In the genomic region with DNA sequence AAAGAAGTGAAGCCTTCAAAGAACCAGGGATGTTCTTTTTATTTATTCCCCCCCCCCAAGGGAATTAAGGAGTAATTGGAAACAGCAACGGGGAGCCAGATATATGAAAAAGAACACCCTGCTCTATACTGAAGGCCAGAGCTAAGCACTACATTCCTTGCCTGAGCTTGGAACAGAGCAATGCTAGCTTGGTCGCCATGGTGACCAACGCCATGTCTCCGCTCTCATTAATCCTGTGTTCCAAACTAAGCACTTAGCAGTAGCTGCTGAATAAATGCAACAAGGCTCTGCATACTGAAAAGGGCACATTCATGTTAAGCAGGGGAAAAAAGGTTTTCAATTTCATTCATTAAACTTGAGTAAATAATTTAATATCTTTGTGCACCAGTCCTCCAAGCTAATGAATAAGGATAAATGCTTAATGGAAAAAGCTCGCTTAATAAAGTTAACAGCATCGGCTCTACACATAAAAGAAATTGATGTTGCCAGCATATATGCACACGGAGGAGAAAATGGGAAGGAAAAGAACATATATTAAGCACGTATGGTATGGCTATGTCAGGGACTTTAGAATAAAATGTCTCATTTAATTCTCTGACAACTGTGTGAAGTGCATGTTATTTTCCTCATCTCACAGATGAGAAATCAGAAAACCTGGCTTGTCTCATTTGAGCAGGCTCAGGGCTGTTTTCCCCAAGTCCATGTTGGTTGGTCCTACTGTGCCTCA, we compare ENCODE assay signal across 9 mouse cellular contexts. TPM values are rescaled to one million over a fixed set of nuclear protein-coding genes. Genes with fewer than 3 reads are reported as not detected.
DNase-seq lines count a peak whose midpoint lies in the region; ATAC-seq lines count a peak whose summit lies in the region.
"Had no signal": no experiment of that assay in that cellular context is flagged by ENCODE, and none has a peak within 500 bp of the region (broad histone marks: within the 10 kb centered on the region; RNA-seq: fewer than 3 reads in every experiment).

No protein-coding gene starts in this region.

- no peaks in the 10 kb centered on the region for H3K9me3 ChIP-seq in hindbrain, embryonic 11.5 days (ENCODE audit: control insufficient read depth, low read length)
- H3K9me3 ChIP-seq in midbrain, embryonic 13.5 days, result no peaks in the 10 kb centered on the region

- no peak overlapping the region for H3K4me2 ChIP-seq in hindbrain, embryonic 11.5 days (replicated peaks; ENCODE audit: low read depth, low read length)
- H3K4me2 ChIP-seq in midbrain, embryonic 13.5 days (replicated peaks), result no peak overlapping the region; the same call in 1 of the 2 replicates

- no peak overlapping the region for H3K4me3 ChIP-seq in hindbrain, embryonic 11.5 days (ENCODE audit: low read depth, low read length)
- H3K4me3 ChIP-seq in midbrain, embryonic 13.5 days (replicated peaks), result no peak overlapping the region

- ATAC-seq in frontal cortex, adult (ENCODE audit: low TSS enrichment), result peak; percentile 82
- peak; percentile 93 for ATAC-seq in hindbrain, embryonic 11.5 days (ENCODE audit: low FRiP score)
- peak; percentile 96 for ATAC-seq in midbrain, embryonic 13.5 days
- no peak for ATAC-seq in CD4-positive, CD25-positive, alpha-beta regulatory T cell, adult 4 months

- peaks cover 6% of the 10 kb centered on the region for H3K4me1 ChIP-seq in hindbrain, embryonic 11.5 days (replicated peaks; ENCODE audit: control insufficient read depth, insufficient read depth, low read length)
- H3K4me1 ChIP-seq in midbrain, embryonic 13.5 days (replicated peaks), result peaks cover 61% of the 10 kb centered on the region

- DNase-seq in frontal cortex, postnatal 25 days (ENCODE audit: low spot score in 2 of 2), result no peak
- DNase-seq in R1 (ENCODE audit: low read depth, low spot score), result peak; percentile 73
- peak; percentile 74 for DNase-seq in hindbrain, embryonic 11.5 days (ENCODE audit: low spot score)
- no peak for DNase-seq in thymus, postnatal 4 days
- no peak for DNase-seq in cerebellum, adult 18-20 months

- no peaks in the 10 kb centered on the region for H3K36me3 ChIP-seq in hindbrain, embryonic 11.5 days (ENCODE audit: control insufficient read depth, insufficient read depth, low read length)
- no peaks in the 10 kb centered on the region for H3K36me3 ChIP-seq in midbrain, embryonic 13.5 days

- no peaks in the 10 kb centered on the region for H3K27me3 ChIP-seq in hindbrain, embryonic 11.5 days (ENCODE audit: control insufficient read depth, insufficient read depth, low read length)
- H3K27me3 ChIP-seq in midbrain, embryonic 13.5 days, result peaks cover 22% of the 10 kb centered on the region

- H3K27ac ChIP-seq in hindbrain, embryonic 11.5 days (ENCODE audit: low read depth, low read length), result no peak overlapping the region
- peak overlapping the region; percentile 74 for H3K27ac ChIP-seq in midbrain, embryonic 13.5 days
- H3K27ac ChIP-seq: macrophage had no signal

- 39% methylated on average over 8 of the region's 8 CpGs for WGBS in hindbrain, embryonic 11.5 days
- WGBS in midbrain, embryonic 13.5 days, result 11% methylated on average over 8 of the region's 8 CpGs

- no peak overlapping the region for H3K9ac ChIP-seq in hindbrain, embryonic 11.5 days (ENCODE audit: low read depth, low read length)
- H3K9ac ChIP-seq in midbrain, embryonic 13.5 days (replicated peaks), result no peak overlapping the region

RNA-seq across cellular contexts. Expression of a gene that starts 25.4 kb away (rescaled TPM):
- polyA plus RNA-seq in hindbrain, embryonic 11.5 days (2014; fragmentation: Nextera tagmentation; extraction: Ambion mirVana), result 24.5 and 28.7 TPM in 2 replicates
- polyA plus RNA-seq in midbrain, embryonic 13.5 days (2015; fragmentation: Nextera tagmentation; extraction: Ambion mirVana), result 17.6 and 18.6 TPM in 2 replicates
- polyA plus RNA-seq in CD4-positive, CD25-positive, alpha-beta regulatory T cell, adult 4 months (2017; shearing (Covaris generic)), result under 1 TPM in 1 of 2 experiments, not detected in 1; 0.40 TPM

Comparison
In these comparisons a context has a peak if more than half of its experiments do, and no peak if none do; other contexts are left out.
1. DNase-seq: peak in R1 (single experiment) and hindbrain, embryonic 11.5 days (single experiment); none in frontal cortex, postnatal 25 days (0 of 2), thymus, postnatal 4 days (single experiment) and cerebellum, adult 18-20 months (0 of 2).
2. RNA of a gene that starts 25.4 kb away (polyA plus RNA-seq): 24.5 to 28.7 TPM in hindbrain, embryonic 11.5 days and 17.6 to 18.6 TPM in midbrain, embryonic 13.5 days; 0.40 TPM in CD4-positive, CD25-positive, alpha-beta regulatory T cell, adult 4 months; every median in the first group is over 10 times any median in the second.